Mouse (Mus musculus) right cerebral cortex, adult 2 months (tissue): Measurements from ENCODE around the gene Gm14525.
"Not testable (repeated sequence)": the region's sequence is repeated elsewhere in the genome, so short reads cannot be mapped to it uniquely, and the experiment has no call there.

ENCODE experiments used
- DNase-seq, 2 experiments: peaks; one replicate each; pipeline ENCODE4 v3.0.0; 2021 to 2022; ENCODE audit warnings: low spot score in 2 of 2

The Gm14525 gene

GRCm38 (mm10) chrX:26702538-26702937, at the start of gene Gm14525:
Gene Gm14525 (minus strand): TSS chrX:26702638.
- not testable (repeated sequence) for DNase-seq
